Mouse (Mus musculus) stomach, postnatal 0 days (tissue): ENCODE results near the gene Tmtc4.

ENCODE experiments used
- CTCF ChIP-seq: IDR thresholded peaks from 2 replicates; pipeline ENCODE4 v1.5.1; 2016; ENCODE audit warnings: antibody characterized with exemption, low read depth, mild to moderate bottlenecking, moderate library complexity
- EP300 ChIP-seq: optimal IDR thresholded peaks from 2 replicates; pipeline ENCODE3; 2016; ENCODE audit warnings: antibody characterized with exemption

GRCm38 (mm10) chr14:122882795-122883409, 100.9 kb downstream of the Tmtc4 start:
- no peak for TF ChIP-seq CTCF
- no peak for TF ChIP-seq EP300
